Mouse (Mus musculus) erythroblast, embryonic 14.5 days (primary cell): ENCODE measurements around the gene Zpbp.

Experiments
- GATA1 ChIP-seq: IDR thresholded peaks from 2 replicates; pipeline ENCODE4 v1.6.1; 2012; ENCODE audit warnings: low read length, inconsistent platforms, mixed read lengths
- TAL1 ChIP-seq: IDR thresholded peaks from 3 replicates; pipeline ENCODE4 v1.6.1; 2012; ENCODE audit warnings: low read length, inconsistent platforms, mixed read lengths

GRCm38 (mm10) chr11:11455037-11455436 lies 7.2 kb downstream of the Zpbp start:
- TF ChIP-seq GATA1 (no peak), TAL1 (no peak)
